Mouse (Mus musculus): Measurements from ENCODE around the gene Rin2. TPM values are rescaled to one million over a fixed set of nuclear protein-coding genes. Genes with fewer than 3 reads are reported as not detected.

Rin2 gene
- polyA plus RNA-seq, 1 experiment from 2014 or later: 15.5 TPM

GRCm38 (mm10) chr2:145674496-145675141, 396 bp upstream of the Rin2 start:
- H3K4me3 ChIP-seq: peak overlapping the region; percentile 80
- DNase-seq (ENCODE audit: low spot score): no peak
- peaks cover 22% of the 10 kb centered on the region for H3K4me1 ChIP-seq
- peak overlapping the region; percentile 90 for H3K27ac ChIP-seq
- WGBS: 5% methylated on average over 22 of the region's 23 CpGs
- H3K36me3 ChIP-seq: no peaks in the 10 kb centered on the region; the same call in 1 of the 2 replicates
- no peaks in the 10 kb centered on the region for H3K27me3 ChIP-seq (ENCODE audit: insufficient read depth, poor library complexity, severe bottlenecking)
- H3K9me3 ChIP-seq: no peaks in the 10 kb centered on the region

GRCm38 (mm10) chr2:145675756-145676543, 935 bp downstream of the Rin2 start:
- Histone ChIP-seq H3K36me3 (no peaks in the 10 kb centered on the region; the same call in 1 of the 2 replicates), H3K27me3 (ENCODE audit: insufficient read depth, poor library complexity, severe bottlenecking) (no peaks in the 10 kb centered on the region), H3K9me3 (no peaks in the 10 kb centered on the region), H3K4me3 (peak overlapping the region; percentile 80), H3K4me1 (peaks cover 27% of the 10 kb centered on the region), H3K27ac (peak overlapping the region; percentile 90)
- peak; percentile 82 for DNase-seq (ENCODE audit: low spot score)
- WGBS: 7% methylated on average over 27 of the region's 27 CpGs

GRCm38 (mm10) chr2:145676544-145676925, 1.5 kb downstream of the Rin2 start:
- Histone ChIP-seq H3K9me3 (no peaks in the 10 kb centered on the region), H3K4me3 (peak overlapping the region; percentile 80; the same call in 1 of the 2 replicates), H3K27ac (no peak overlapping the region), H3K36me3 (no peaks in the 10 kb centered on the region; the same call in 1 of the 2 replicates), H3K4me1 (peaks cover 27% of the 10 kb centered on the region), H3K27me3 (ENCODE audit: insufficient read depth, poor library complexity, severe bottlenecking) (no peaks in the 10 kb centered on the region)
- WGBS: 72% methylated on average over 3 of the region's 3 CpGs
- no peak for DNase-seq (ENCODE audit: low spot score)

GRCm38 (mm10) chr2:145676936-145677335, 1.9 kb downstream of the Rin2 start:
- Histone ChIP-seq H3K27me3 (ENCODE audit: insufficient read depth, poor library complexity, severe bottlenecking) (no peaks in the 10 kb centered on the region), H3K27ac (no peak overlapping the region), H3K36me3 (no peaks in the 10 kb centered on the region; the same call in 1 of the 2 replicates), H3K4me3 (no peak overlapping the region), H3K4me1 (peaks cover 27% of the 10 kb centered on the region), H3K9me3 (no peaks in the 10 kb centered on the region)
- no peak for DNase-seq (ENCODE audit: low spot score)
- 79% methylated on average over 2 of the region's 2 CpGs for WGBS

GRCm38 (mm10) chr2:145680141-145680540, 5.1 kb downstream of the Rin2 start:
- Histone ChIP-seq H3K36me3 (no peaks in the 10 kb centered on the region; the same call in 1 of the 2 replicates), H3K27me3 (ENCODE audit: insufficient read depth, poor library complexity, severe bottlenecking) (no peaks in the 10 kb centered on the region), H3K27ac (no peak overlapping the region), H3K9me3 (no peaks in the 10 kb centered on the region), H3K4me1 (peaks cover 28% of the 10 kb centered on the region), H3K4me3 (no peak overlapping the region)
- 87% methylated on average over 2 of the region's 2 CpGs for WGBS
- DNase-seq (ENCODE audit: low spot score): no peak

GRCm38 (mm10) chr2:145680762-145681161, 5.7 kb downstream of the Rin2 start:
- Histone ChIP-seq H3K9me3 (no peaks in the 10 kb centered on the region), H3K36me3 (no peaks in the 10 kb centered on the region; the same call in 1 of the 2 replicates), H3K4me1 (peaks cover 26% of the 10 kb centered on the region), H3K27me3 (ENCODE audit: insufficient read depth, poor library complexity, severe bottlenecking) (no peaks in the 10 kb centered on the region), H3K4me3 (no peak overlapping the region), H3K27ac (no peak overlapping the region)
- DNase-seq (ENCODE audit: low spot score): no peak
- WGBS: 76% methylated on average over 9 of the region's 9 CpGs

GRCm38 (mm10) chr2:145681626-145682025, 6.6 kb downstream of the Rin2 start:
- no peak overlapping the region for H3K27ac ChIP-seq
- DNase-seq (ENCODE audit: low spot score): no peak
- H3K9me3 ChIP-seq: no peaks in the 10 kb centered on the region

GRCm38 (mm10) chr2:145682924-145683323, 7.9 kb downstream of the Rin2 start:
- no peaks in the 10 kb centered on the region for H3K9me3 ChIP-seq
- H3K27ac ChIP-seq: no peak overlapping the region
- WGBS: 25% methylated on average over 3 of the region's 3 CpGs
- H3K4me1 ChIP-seq: peaks cover 19% of the 10 kb centered on the region
- H3K27me3 ChIP-seq (ENCODE audit: insufficient read depth, poor library complexity, severe bottlenecking): no peaks in the 10 kb centered on the region
- H3K4me3 ChIP-seq: no peak overlapping the region
- DNase-seq (ENCODE audit: low spot score): no peak
- no peaks in the 10 kb centered on the region for H3K36me3 ChIP-seq

More at GRCm38 (mm10) chr2:145681626-145682025, 6.6 kb downstream of the Rin2 start:
- Histone ChIP-seq H3K36me3 (no peaks in the 10 kb centered on the region; the same call in 1 of the 2 replicates), H3K4me1 (peaks cover 20% of the 10 kb centered on the region), H3K27me3 (ENCODE audit: insufficient read depth, poor library complexity, severe bottlenecking) (no peaks in the 10 kb centered on the region), H3K4me3 (no peak overlapping the region)
- 77% methylated on average over 4 of the region's 4 CpGs for WGBS

GRCm38 (mm10) chr2:145683536-145683935, 8.5 kb downstream of the Rin2 start:
- 80% methylated on average over 3 of the region's 3 CpGs for WGBS
- Histone ChIP-seq H3K27ac (no peak overlapping the region), H3K4me3 (no peak overlapping the region), H3K36me3 (no peaks in the 10 kb centered on the region), H3K4me1 (peaks cover 19% of the 10 kb centered on the region), H3K9me3 (no peaks in the 10 kb centered on the region), H3K27me3 (ENCODE audit: insufficient read depth, poor library complexity, severe bottlenecking) (no peaks in the 10 kb centered on the region)
- no peak for DNase-seq (ENCODE audit: low spot score)

- 71% methylated on average over 1 of the region's 1 CpGs for WGBS
- no peak overlapping the region for H3K27ac ChIP-seq
- H3K27me3 ChIP-seq (ENCODE audit: insufficient read depth, poor library complexity, severe bottlenecking): no peaks in the 10 kb centered on the region
- H3K4me1 ChIP-seq: peaks cover 19% of the 10 kb centered on the region
- DNase-seq (ENCODE audit: low spot score): no peak
- no peak overlapping the region for H3K4me3 ChIP-seq
- no peaks in the 10 kb centered on the region for H3K36me3 ChIP-seq
- no peaks in the 10 kb centered on the region for H3K9me3 ChIP-seq
Measured at GRCm38 (mm10) chr2:145684151-145684550, 9.1 kb downstream of the Rin2 start.

- Histone ChIP-seq H3K27me3 (ENCODE audit: insufficient read depth, poor library complexity, severe bottlenecking) (no peaks in the 10 kb centered on the region), H3K4me3 (no peak overlapping the region), H3K27ac (no peak overlapping the region), H3K9me3 (no peaks in the 10 kb centered on the region), H3K4me1 (peaks cover 22% of the 10 kb centered on the region), H3K36me3 (no peaks in the 10 kb centered on the region)
- DNase-seq (ENCODE audit: low spot score): no peak
- 82% methylated on average over 8 of the region's 8 CpGs for WGBS
Measured at GRCm38 (mm10) chr2:145684891-145685290, 9.9 kb downstream of the Rin2 start.

GRCm38 (mm10) chr2:145686017-145686416, 11.0 kb downstream of the Rin2 start:
- H3K27ac ChIP-seq: no peak overlapping the region
- H3K4me3 ChIP-seq: no peak overlapping the region
- DNase-seq (ENCODE audit: low spot score): no peak
- H3K4me1 ChIP-seq: peaks cover 21% of the 10 kb centered on the region
- H3K9me3 ChIP-seq: no peaks in the 10 kb centered on the region
- 80% methylated on average over 4 of the region's 4 CpGs for WGBS
- no peaks in the 10 kb centered on the region for H3K36me3 ChIP-seq
- H3K27me3 ChIP-seq (ENCODE audit: insufficient read depth, poor library complexity, severe bottlenecking): no peaks in the 10 kb centered on the region

- DNase-seq (ENCODE audit: low spot score): no peak
- 88% methylated on average over 10 of the region's 10 CpGs for WGBS
- Histone ChIP-seq H3K27ac (no peak overlapping the region), H3K9me3 (no peaks in the 10 kb centered on the region), H3K27me3 (ENCODE audit: insufficient read depth, poor library complexity, severe bottlenecking) (no peaks in the 10 kb centered on the region), H3K4me1 (peaks cover 11% of the 10 kb centered on the region; the same call in 1 of the 2 replicates), H3K4me3 (no peak overlapping the region), H3K36me3 (no peaks in the 10 kb centered on the region)
Measured at GRCm38 (mm10) chr2:145691367-145692009, 16.5 kb downstream of the Rin2 start.
